Mouse (Mus musculus) lung, postnatal 36 days (tissue): ENCODE results near the gene Spag6l.
"Not testable (repeated sequence)": the region's sequence is repeated elsewhere in the genome, so short reads cannot be mapped to it uniquely, and the experiment has no call there.

Source experiments
- DNase-seq: peaks from one replicate; pipeline ENCODE4 v3.0.0; 2022; ENCODE audit warnings: mixed read lengths

Spag6l gene

DNA sequence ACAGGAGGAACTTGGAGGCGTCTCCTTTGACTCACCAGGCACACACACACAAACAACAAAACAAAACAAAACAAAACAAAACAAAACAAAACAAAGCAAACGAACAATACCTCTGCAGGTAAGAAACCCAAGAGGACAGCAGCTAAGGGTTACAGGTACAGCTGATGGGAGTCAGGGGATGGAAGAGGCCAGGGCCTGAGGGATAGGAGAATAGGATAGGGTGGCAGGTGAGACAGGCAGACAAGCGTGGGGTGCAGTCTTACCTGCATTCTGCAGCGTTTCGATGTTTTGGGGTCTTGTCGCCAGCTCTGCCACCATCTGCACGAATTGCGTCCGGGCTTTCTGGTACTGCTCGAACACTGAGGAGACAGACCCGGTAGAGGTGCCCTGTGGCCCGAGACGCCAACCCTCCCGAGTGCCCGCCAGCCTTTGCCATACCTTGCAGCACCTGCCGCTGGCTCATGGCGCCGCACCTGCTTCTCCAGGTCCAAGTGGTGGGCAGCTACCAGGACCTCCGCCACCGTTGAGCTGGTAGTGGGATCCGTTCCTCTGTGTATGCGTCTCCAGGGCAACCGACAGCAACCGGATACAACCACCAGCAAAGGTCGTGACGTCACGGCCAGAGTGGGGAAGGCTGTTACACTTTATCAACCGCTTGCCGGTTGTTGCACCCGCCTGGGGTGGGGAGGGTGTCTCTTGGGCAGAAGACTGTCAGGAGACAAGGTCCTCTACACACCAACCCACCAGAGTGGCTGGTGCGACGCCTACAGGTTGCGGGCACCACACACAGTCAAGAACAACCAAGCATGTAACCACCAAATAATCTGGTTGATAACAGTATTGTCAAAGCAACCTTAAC, at the start of gene Spag6l:
Gene Spag6l (minus strand): TSS at position 700 of the 859 bp plus-strand sequence.
- peak; percentile 70 for DNase-seq

DNA sequence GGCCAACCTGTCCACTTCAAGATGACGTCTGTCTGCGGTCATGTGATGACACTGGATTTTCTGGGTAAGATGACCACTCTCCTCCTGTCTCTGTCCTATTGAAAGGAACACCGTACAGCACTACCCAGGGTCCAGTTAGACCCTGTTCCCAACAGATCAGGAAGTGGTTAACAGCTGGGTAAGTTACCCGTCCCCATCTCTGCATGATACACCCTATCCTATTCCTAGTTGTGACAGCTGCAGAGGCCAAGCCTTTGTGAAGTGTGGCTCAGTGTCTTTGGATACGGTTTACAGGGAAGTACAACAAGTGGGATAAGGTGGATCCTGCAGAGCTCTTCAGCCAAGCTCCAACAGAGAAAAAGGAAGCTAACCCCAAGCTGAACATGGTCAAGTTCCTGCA, 49.8 kb upstream of the Spag6l start:
- no peak for DNase-seq

GRCm38 (mm10) chr16:16870617-16871331, 41.5 kb upstream of the Spag6l start, which contains the start of the genes Top3b and Vpreb1:
Gene Top3b, plus strand, starts transcription at chr16:16870736.
Gene Vpreb1, minus strand, starts transcription at chr16:16870843.
- peak; percentile 92 for DNase-seq

- no peak for DNase-seq
These were observed 41.0 kb upstream of the Spag6l start for GRCm38 (mm10) chr16:16870241-16870616.

- DNase-seq = peak; percentile 71
These were observed 36.7 kb upstream of the Spag6l start for GRCm38 (mm10) chr16:16865696-16866561.

DNA sequence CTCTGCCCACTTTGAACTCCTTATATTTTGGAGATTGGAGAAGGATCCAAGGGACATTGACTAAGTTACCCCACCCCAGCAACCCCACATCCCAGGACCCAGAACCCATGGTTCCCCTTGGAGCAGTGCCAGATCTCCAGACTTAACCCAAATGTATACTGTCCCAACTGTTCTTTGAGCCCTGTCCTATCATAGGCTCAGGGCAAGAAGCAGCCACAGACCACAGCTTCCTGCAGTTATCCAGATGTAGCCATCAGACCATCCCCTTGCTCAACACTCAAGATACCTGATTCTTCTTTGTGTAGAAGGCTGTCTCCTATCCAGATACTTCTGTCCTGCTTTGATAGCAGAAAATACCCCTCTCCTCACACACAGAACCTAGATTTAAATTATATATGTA, 36.0 kb upstream of the Spag6l start:
- no peak for DNase-seq

- DNase-seq = no peak
These were observed 34.7 kb upstream of the Spag6l start, which contains the start of gene Igll1 for GRCm38 (mm10) chr16:16863978-16864377. Gene Igll1, minus strand, starts transcription at chr16:16863985.

DNA sequence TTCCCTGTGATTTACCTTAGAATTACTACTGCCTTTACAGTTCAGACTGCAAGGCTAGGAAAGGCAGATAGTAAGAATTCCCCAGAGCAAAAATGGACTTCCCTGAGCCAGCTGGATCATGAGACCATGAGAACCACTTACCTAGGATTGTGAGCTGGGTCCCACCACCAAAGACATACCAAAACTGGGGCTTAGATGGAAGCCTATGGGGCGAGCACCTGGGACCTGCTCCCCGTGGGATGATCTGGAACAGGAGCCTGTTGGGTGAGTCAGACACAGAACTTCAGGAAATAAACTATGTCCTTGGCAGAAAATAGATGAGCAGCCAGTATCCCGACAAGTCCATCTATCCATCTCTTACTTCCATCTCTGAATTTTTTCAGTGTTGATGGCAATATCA, 33.0 kb upstream of the Spag6l start:
- DNase-seq = no peak

DNA sequence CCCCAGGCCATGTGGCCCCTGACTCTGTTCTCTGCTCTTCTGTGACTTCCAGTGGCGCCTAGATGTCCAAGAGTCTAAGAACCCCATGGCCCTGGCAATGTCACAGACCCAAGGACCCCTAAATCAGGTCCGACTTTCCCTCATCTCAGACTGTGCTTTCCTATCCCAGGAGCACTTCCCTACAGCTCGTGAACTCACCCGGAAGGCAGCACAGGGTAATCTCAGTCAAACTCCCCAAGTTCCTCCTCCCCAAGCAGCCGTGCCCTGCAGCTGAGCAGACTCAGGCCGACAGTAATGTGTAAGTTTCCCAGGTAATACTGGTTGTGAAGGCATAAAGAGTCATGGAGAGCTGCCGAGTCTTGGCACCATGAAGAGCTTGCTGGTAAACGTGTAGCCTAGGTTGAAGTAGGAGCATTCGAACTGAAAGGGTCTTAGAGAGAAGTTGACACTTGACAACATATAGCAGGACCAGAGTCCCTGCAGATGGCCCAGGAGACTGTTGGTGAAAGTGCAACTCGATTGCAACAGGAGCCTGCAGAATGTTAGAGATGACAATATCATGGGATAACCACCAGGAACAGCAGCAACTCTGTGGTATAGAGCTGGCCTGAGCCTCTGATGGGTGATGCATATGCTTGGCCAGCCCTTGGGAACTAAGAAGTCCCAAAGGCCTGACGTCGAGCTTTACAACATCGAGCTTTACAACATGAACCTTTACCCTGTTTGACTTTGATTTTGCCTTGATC, 27.6 kb upstream of the Spag6l start:
- DNase-seq = no peak

DNA sequence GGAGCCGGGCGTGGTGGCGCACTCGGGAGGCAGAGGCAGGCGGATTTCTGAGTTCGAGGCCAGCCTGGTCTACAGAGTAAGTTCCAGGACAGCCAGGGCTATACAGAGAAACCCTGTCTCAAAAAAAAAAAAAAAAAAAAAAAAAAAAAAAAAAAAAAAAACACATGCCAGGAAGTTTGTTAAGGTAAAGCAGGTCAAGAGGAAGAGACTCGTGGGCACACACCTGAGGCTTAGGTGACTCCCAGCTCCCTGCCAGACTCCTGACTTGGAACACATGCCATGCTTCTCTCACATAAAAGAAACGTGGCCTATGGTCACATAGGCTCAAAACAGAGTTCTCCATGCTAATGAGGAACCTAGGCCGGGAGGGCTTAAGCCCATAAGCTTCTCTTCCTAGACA, 26.8 kb upstream of the Spag6l start:
- not testable (repeated sequence) for DNase-seq

- no peak for DNase-seq
These were observed 26.3 kb upstream of the Spag6l start for GRCm38 (mm10) chr16:16855541-16855940.

DNA sequence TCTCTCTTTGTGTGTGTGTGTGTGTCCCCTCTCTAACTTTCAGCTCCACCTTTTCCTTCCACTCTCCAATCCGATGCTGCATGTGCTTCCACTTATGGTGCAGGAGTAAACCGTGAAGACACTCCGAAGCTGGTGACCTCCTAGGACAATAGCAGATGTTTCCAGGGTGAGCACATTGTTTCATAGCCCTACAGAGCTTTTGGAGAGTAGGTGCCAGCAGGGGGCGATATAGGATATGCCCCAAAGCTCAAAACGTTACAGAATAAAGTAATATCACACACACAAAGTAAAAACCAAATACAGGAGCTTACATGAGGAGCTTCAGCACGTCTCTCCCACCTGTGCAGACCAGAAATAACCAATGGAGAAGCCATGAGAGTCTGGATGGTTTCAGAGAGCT, 25.6 kb upstream of the Spag6l start:
- peak; percentile 90 for DNase-seq

- DNase-seq = no peak
These were observed 23.2 kb upstream of the Spag6l start for GRCm38 (mm10) chr16:16852411-16852810.

DNA sequence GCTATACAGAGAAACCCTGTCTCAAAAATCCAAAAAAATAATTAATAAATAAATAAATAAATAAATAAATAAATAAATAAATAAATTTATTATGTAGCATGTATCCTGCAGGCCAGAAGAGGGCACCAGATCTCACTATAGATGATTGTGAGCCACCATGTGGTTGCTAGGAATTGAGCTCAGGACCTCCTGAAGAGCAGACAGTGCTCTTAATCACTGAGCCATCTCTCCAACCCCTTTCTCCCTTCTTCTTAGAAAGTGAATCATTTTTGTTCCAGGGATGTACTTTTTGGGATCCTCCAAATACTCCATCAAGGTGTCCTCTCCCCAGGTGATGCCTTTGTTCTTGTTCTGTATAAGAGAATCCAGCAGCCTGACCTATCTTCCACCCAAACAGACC, 19.9 kb upstream of the Spag6l start:
- DNase-seq = no peak

GRCm38 (mm10) chr16:16829671-16830070, 415 bp upstream of the Spag6l start:
- no peak for DNase-seq

DNA sequence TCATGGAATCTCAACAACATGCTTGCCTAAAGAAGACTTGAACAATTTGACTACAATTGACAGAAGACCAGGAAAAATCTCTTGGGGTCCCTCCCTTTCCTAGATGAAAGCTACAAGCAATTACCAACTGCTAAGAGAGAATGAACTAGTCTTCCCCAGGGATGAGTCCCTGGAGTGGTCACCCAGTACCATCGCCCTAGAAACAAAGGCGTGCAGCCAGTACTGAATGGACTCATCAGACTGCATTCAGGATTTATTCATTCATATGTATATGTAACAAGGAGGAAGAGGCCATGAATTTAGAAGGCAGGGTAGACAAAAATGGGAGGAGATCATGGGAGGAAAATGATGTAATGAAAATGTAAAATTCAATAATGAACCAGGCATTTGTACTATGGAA, 3.0 kb downstream of the Spag6l start:
- no peak for DNase-seq

- no peak for DNase-seq
These were observed 3.8 kb downstream of the Spag6l start for GRCm38 (mm10) chr16:16825476-16825875.

- DNase-seq = no peak
These were observed 22.9 kb downstream of the Spag6l start for GRCm38 (mm10) chr16:16806325-16806724.
